Mouse (Mus musculus): ENCODE results near the gene Ppil4.

DNA sequence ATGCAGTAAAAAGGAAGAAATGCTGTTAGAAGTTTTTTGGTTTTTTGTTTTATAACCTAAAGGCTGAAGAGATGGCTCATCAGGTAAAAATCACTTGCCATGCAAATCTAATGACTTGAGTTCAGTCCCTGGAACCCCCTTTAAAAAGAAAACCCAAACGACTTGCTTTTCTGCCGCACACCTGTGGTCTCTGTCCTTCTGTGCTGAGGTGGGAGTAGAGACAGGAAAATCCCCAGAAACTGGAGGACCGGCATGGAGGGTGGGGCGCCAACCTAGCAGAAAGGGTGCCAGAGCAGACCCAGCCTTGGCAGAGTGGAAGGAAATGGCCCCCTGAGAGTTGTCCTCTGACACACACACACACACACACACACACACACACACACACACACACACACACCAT, 26.0 kb downstream of the Ppil4 start:
- TF ChIP-seq CTCF (conservative IDR thresholded peaks at IDR 0.05; ENCODE audit: low read length): no peak
- TF ChIP-seq NANOG (IDR thresholded peaks at IDR 0.05; ENCODE audit: borderline replicate concordance, low read length): no peak

Measured in E14TG2a.4 (cell line).